Mouse (Mus musculus) midbrain, postnatal 0 days (tissue): Measurements from ENCODE around the gene Rps25. TPM values are rescaled to one million over a fixed set of nuclear protein-coding genes. Genes with fewer than 3 reads are reported as not detected.
A peak's percentile ranks its signal among the peaks of the same experiment; 100 is the strongest.
"Not testable (repeated sequence)": the region's sequence is repeated elsewhere in the genome, so short reads cannot be mapped to it uniquely, and the experiment has no call there.

Experiments
- ATAC-seq: fragments of 200-750 bp; cut with Nextera tagmentation; 2 replicates; pipeline ENCODE4 v1.8.0; 2017; ENCODE audit warnings: moderate number of reproducible peaks, mild to moderate bottlenecking, moderate TSS enrichment, moderate library complexity; ENCODE audit not compliant: low FRiP score
- DNase-seq: peaks from one replicate; pipeline ENCODE4 v3.0.0-alpha.2; 2015; ENCODE audit warnings: low spot score
- H3K27ac ChIP-seq: fragments of 300-500 bp; sonication (generic); 2 replicates; pipeline ENCODE4 v1.5.1; 2014; ENCODE audit warnings: low read depth, mild to moderate bottlenecking, low read length, mixed read lengths
- H3K27me3 ChIP-seq: fragments of 300-500 bp; sonication (generic); 2 replicates; pipeline ENCODE4 v1.6.1; 2014; ENCODE audit warnings: low read length, control low read depth, mixed read lengths; ENCODE audit not compliant: insufficient read depth
- H3K36me3 ChIP-seq: fragments of 300-500 bp; sonication (generic); 2 replicates; pipeline ENCODE4 v1.6.1; 2014; ENCODE audit warnings: low read length, control low read depth, mixed read lengths; ENCODE audit not compliant: insufficient read depth
- H3K4me1 ChIP-seq: fragments of 300-500 bp; sonication (generic); 2 replicates; pipeline ENCODE4 v1.6.1; 2014; ENCODE audit warnings: mild to moderate bottlenecking, control low read depth, antibody characterized with exemption, low read length, mixed read lengths; ENCODE audit not compliant: insufficient read depth
- H3K4me2 ChIP-seq: fragments of 300-500 bp; sonication (generic); 2 replicates; pipeline ENCODE4 v1.6.1; 2014; ENCODE audit warnings: low read depth, mild to moderate bottlenecking, low read length, mixed read lengths; ENCODE audit not compliant: poor library complexity, severe bottlenecking
- H3K4me3 ChIP-seq: fragments of 300-500 bp; sonication (generic); 2 replicates; pipeline ENCODE4 v1.5.1; 2014; ENCODE audit warnings: low read depth, mild to moderate bottlenecking, low read length, moderate library complexity
- H3K9ac ChIP-seq: fragments of 300-500 bp; sonication (generic); replicated peaks from 2 replicates; pipeline ENCODE4 v1.6.1; 2014; ENCODE audit warnings: mild to moderate bottlenecking, low read length, moderate library complexity, mixed read lengths; ENCODE audit not compliant: poor library complexity, severe bottlenecking
- H3K9me3 ChIP-seq: fragments of 300-500 bp; sonication (generic); 2 replicates; pipeline ENCODE4 v1.6.1; 2016; ENCODE audit warnings: low read length, control low read depth
- CTCF ChIP-seq: IDR thresholded peaks from 2 replicates; pipeline ENCODE4 v1.5.1; 2016; ENCODE audit warnings: antibody characterized with exemption, mild to moderate bottlenecking
- WGBS: fragments of 180-500 bp; shearing (Covaris S2); extraction: QIAGEN DNeasy Blood & Tissue Kit; methylation state at CpG from one replicate; pipeline ENCODE4 v1.1.7; 2014; 5-methylcytosine and 5-hydroxymethylcytosine counted together
- polyA plus RNA-seq: library from polyadenylated mRNA; unstranded; fragments of >200 nt; fragmentation: Nextera tagmentation; extraction: Ambion mirVana; gene quantifications from 2 replicates; pipeline ENCODE4 v1.2.1, GENCODE M21; 2015
- total RNA-seq: library from RNA; depleted of rRNA; stranded (reverse); fragments of >200 nt; gene quantifications from 2 replicates; pipeline ENCODE4 v1.2.3, GENCODE M21; 2014; rRNA removed

Rps25 gene
- total RNA-seq = 298 and 395 TPM in 2 replicates
- polyA plus RNA-seq = 1,596 and 1,621 TPM in 2 replicates

DNA sequence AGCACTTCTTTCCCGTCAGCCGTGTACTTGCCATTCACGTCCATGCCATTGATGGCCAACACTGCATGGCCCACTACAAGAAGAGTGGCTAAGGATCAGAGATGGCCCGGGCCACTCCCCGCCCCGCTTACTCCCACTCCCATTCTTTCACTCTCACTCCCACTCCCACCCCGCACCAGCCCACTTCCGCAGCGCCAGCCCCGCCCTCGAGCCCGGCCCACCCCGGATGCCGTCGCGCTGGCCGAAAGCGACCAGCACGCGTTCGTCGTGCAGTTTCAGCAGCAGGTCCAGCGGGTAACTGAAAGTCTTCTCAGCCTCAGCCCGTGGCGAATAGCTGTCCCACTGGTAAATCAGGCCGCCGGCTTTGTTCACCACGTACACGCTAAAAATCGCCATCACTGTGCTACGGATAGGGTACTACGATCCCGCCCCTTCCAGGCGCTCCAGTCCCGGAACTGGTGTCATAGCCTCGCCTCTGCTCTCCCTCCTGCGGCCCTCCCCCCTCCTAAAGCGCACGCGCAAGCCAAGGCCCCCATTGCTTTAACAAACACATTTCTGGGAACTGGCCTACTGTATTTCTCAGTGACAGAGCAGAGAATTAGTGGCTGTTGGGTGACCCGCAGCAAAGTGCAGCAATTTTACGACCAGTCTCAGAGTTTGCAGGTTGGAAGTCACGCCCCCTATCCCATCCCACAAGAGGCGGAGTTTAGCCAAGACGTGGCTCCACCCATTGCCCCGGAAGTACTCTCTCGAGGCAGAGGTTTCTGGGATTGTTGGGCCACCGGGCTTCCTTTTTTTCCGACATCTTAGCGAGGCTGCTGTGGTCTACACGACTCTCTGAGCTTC, at the start of gene Rps25, which contains the start of gene Trappc4:
Gene Rps25 (plus strand): TSS at position 234 of the 846 bp plus-strand sequence.
Gene Trappc4 (minus strand): TSS at position 695 of the 846 bp plus-strand sequence.
- H3K4me2 ChIP-seq = peak within 1 kb of the TSS; percentile 56
- peak within 1 kb of the TSS; percentile 93 for H3K27ac ChIP-seq
- H3K4me3 ChIP-seq = peak within 1 kb of the TSS; percentile 71
- peaks cover 42% of the 10 kb centered on the region for H3K36me3 ChIP-seq
- peak within 1 kb of the TSS; percentile 81 for H3K9ac ChIP-seq
- under 1% methylated on average over 51 of the region's 51 CpGs for WGBS
- ATAC-seq (peak; percentile 96), DNase-seq (peak; percentile 98)
- no peaks in the 10 kb centered on the region for H3K4me1 ChIP-seq
- TF ChIP-seq CTCF = peak; percentile 38
- H3K9me3 ChIP-seq = no peaks in the 10 kb centered on the region
- no peaks in the 10 kb centered on the region for H3K27me3 ChIP-seq

GRCm38 (mm10) chr9:44357207-44357606, 49.7 kb upstream of the Rps25 start:
- Histone ChIP-seq H3K36me3 (peaks cover 55% of the 10 kb centered on the region), H3K9me3 (no peaks in the 10 kb centered on the region)
- DNase-seq = no peak

DNA sequence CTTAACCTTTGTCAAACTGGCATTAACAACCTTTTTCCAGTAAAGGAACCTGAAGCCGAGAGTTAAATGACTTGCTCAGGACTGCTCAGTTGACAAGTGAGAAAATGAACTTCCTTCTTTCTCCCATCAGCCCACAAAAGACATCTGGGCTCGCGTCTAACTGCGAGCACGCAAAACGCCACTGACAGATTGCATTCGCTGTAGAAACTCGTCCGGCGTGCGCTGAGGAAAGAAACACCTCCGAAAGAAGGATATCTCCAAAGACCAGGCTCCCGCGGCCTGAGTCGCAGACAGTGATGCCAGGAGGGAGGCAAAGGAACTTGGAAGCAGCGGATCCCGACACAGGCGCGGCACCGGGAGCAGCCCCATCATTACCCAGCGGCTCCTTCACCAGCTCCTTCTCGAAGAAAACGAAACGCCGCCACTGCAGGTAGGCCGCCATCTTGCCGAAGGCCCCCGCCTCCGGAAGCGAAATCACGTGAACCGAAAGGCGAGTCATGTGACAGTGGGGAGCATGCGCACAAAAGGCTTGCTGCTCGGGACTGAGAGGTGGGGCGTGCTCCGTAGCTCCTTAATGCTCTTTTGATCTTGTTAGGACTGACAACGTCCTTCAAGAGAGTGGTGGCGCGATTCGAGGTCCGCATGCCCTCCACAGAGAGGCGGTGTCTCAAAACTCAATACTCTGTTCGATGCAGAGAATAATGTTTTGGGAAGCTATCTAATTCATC, 45.6 kb upstream of the Rps25 start, which contains the start of gene Vps11:
Gene Vps11 (minus strand): TSS at position 481 of the 728 bp plus-strand sequence.
- under 1% methylated on average over 44 of the region's 44 CpGs for WGBS

More at GRCm38 (mm10) chr9:44357207-44357606, 49.7 kb upstream of the Rps25 start:
- 68% methylated on average over 4 of the region's 4 CpGs for WGBS
- no peak for ATAC-seq
- Histone ChIP-seq H3K4me2 (no peak overlapping the region), H3K9ac (no peak overlapping the region), H3K27ac (no peak overlapping the region), H3K4me1 (0 out of 2 replicates have a peak, but pooled peaks cover 3% of the 10 kb centered on the region), H3K4me3 (no peak overlapping the region), H3K27me3 (no peaks in the 10 kb centered on the region)
- peak; percentile 63 for TF ChIP-seq CTCF

DNA sequence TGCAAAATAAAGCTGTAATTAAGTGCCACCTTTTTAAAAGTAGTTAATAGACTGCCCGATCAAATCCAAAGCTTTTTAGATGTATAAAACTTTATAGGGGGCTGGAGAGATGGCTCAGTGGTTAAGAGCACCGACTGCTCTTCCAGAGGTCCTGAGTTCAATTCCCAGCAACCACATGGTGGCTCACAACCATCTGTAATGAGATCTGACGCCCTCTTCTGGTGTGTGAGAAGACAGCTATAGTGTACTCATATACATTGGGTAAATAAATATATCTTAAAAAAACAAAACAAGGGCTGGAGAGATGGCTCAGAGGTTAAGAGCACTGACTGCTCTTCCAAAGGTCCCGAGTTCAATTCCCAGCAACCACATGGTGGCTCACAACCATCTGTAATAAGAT, 45.0 kb upstream of the Rps25 start:
- Histone ChIP-seq H3K4me3 (peak overlapping the region; percentile 65), H3K27ac (0 out of 2 replicates have a peak overlapping the region, but pooled peaks have one; percentile 78), H3K4me2 (peak overlapping the region; percentile 66)
- 43% methylated on average over 4 of the region's 4 CpGs for WGBS
- not testable (repeated sequence) for H3K9ac ChIP-seq, H3K27me3 ChIP-seq, H3K9me3 ChIP-seq, DNase-seq, H3K36me3 ChIP-seq, H3K4me1 ChIP-seq
- peak; percentile 47; the same call in 1 of the 2 replicates for ATAC-seq

More for the DNA sequence above, 45.6 kb upstream of the Rps25 start, which contains the start of gene Vps11:
- Histone ChIP-seq H3K4me3 (peak within 1 kb of the TSS; percentile 65), H3K4me2 (peak within 1 kb of the TSS; percentile 66), H3K9ac (peak within 1 kb of the TSS; percentile 87), H3K27ac (peak within 1 kb of the TSS; percentile 78), H3K9me3 (no peaks in the 10 kb centered on the region), H3K27me3 (no peaks in the 10 kb centered on the region), H3K4me1 (0 out of 2 replicates have a peak, but pooled peaks cover 3% of the 10 kb centered on the region), H3K36me3 (peaks cover 14% of the 10 kb centered on the region)
- DNase-seq (peak; percentile 97), ATAC-seq (peak; percentile 89)
- TF ChIP-seq CTCF = peak; percentile 33; the same call in 1 of the 2 replicates

- DNase-seq = no peak
- no peaks in the 10 kb centered on the region for H3K36me3 ChIP-seq
- H3K4me2 ChIP-seq = no peak overlapping the region
- H3K9ac ChIP-seq = no peak overlapping the region
- no peaks in the 10 kb centered on the region for H3K27me3 ChIP-seq
- TF ChIP-seq CTCF = peak; percentile 43
- WGBS = 58% methylated on average over 3 of the region's 3 CpGs
- H3K4me3 ChIP-seq = no peak overlapping the region
- H3K27ac ChIP-seq = no peak overlapping the region
- no peak for ATAC-seq
- H3K4me1 ChIP-seq = 0 out of 2 replicates have a peak, but pooled peaks cover 3% of the 10 kb centered on the region
- no peaks in the 10 kb centered on the region for H3K9me3 ChIP-seq
Measured at GRCm38 (mm10) chr9:44364480-44364879, 42.5 kb upstream of the Rps25 start.
